Mouse (Mus musculus) common myeloid progenitor, adult 5-6 weeks (primary cell): ENCODE results near the gene Hfm1. TPM values are rescaled to one million over a fixed set of nuclear protein-coding genes. Genes with fewer than 3 reads are reported as not detected.

ENCODE experiments used
- total RNA-seq: library from RNA; stranded (forward); fragments of 200-1000, 187-1606 nt; gene quantifications from 2 replicates; pipeline ENCODE4 v1.2.3, GENCODE M21; 2017

Gene Hfm1
- total RNA-seq, 1 experiment from 2014 or later = 0.69 TPM

Other genes with a start within 250 kb of the Hfm1 start
- 98.8 and 105 TPM in 2 replicates for gene Zfp644, start 229.0 kb downstream of the Hfm1 start, total RNA-seq
- gene Cdc7, start 38.0 kb upstream of the Hfm1 start, total RNA-seq = 36.8 and 47.8 TPM in 2 replicates